ENCODE assay signal across 20 mouse cellular contexts in the genomic region with DNA sequence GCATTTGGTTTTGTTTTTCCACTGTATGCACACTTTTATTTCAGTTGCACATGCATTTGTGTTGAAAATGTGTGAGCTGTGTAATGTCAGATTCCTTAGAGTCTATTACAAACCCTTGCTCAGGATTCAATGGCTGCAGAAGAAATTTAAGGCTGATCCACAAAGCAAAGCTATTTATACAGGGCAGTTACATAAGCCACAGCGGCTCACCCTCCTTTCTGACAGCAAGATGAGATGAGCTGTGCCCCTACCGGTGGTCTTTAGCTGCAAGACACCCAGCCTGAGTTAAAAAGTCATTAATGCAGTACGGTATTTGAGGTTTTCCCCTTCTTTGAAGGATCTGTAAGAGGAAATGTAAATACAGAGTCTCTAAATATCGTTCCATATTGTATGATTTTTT. TPM values are rescaled to one million over a fixed set of nuclear protein-coding genes. Genes with fewer than 3 reads are reported as not detected.
DNase-seq lines count a peak whose midpoint lies in the region; ATAC-seq and TF ChIP-seq lines count a peak whose summit lies in the region.
"Had no signal": no experiment of that assay in that cellular context is flagged by ENCODE, and none has a peak within 500 bp of the region (broad histone marks: within the 10 kb centered on the region; RNA-seq: fewer than 3 reads in every experiment).

No protein-coding gene starts in this region.

- no peaks in the 10 kb centered on the region for H3K36me3 ChIP-seq in hindbrain, postnatal 0 days (ENCODE audit: insufficient read depth, low read length)
- H3K36me3 ChIP-seq in hindbrain, embryonic 13.5 days = no peaks in the 10 kb centered on the region
- H3K36me3 ChIP-seq in midbrain, embryonic 14.5 days (ENCODE audit: control insufficient read depth, insufficient read depth, low read length) = 0 out of 2 replicates have a peak, but pooled peaks cover 2% of the 10 kb centered on the region
- H3K36me3 ChIP-seq in midbrain, embryonic 16.5 days (ENCODE audit: control insufficient read depth, insufficient read depth, low read length) = no peaks in the 10 kb centered on the region
- H3K36me3 ChIP-seq: heart, embryonic 15.5 days; midbrain, embryonic 15.5 days had no signal

- peaks cover 6% of the 10 kb centered on the region for H3K4me1 ChIP-seq in hindbrain, postnatal 0 days (ENCODE audit: insufficient read depth, low read length)
- peaks cover 32% of the 10 kb centered on the region for H3K4me1 ChIP-seq in hindbrain, embryonic 13.5 days (replicated peaks)
- peaks cover 13% of the 10 kb centered on the region for H3K4me1 ChIP-seq in midbrain, embryonic 14.5 days (ENCODE audit: control insufficient read depth, insufficient read depth, low read length)
- H3K4me1 ChIP-seq in midbrain, embryonic 16.5 days (ENCODE audit: control insufficient read depth, insufficient read depth, low read length) = peaks cover 21% of the 10 kb centered on the region

- H3K4me2 ChIP-seq in hindbrain, postnatal 0 days (ENCODE audit: low read depth, low read length) = no peak overlapping the region
- H3K4me2 ChIP-seq in hindbrain, embryonic 13.5 days = no peak overlapping the region
- no peak overlapping the region for H3K4me2 ChIP-seq in midbrain, embryonic 14.5 days (ENCODE audit: low read length)
- H3K4me2 ChIP-seq in midbrain, embryonic 16.5 days (ENCODE audit: low read length) = no peak overlapping the region

- WGBS in hindbrain, postnatal 0 days = 53% methylated on average over 4 of the region's 4 CpGs
- 57% methylated on average over 4 of the region's 4 CpGs for WGBS in hindbrain, embryonic 13.5 days
- 59% methylated on average over 4 of the region's 4 CpGs for WGBS in midbrain, embryonic 14.5 days
- 51% methylated on average over 4 of the region's 4 CpGs for WGBS in midbrain, embryonic 16.5 days

- no peak for ATAC-seq in hindbrain, postnatal 0 days
- no peak for ATAC-seq in hindbrain, embryonic 13.5 days (ENCODE audit: low FRiP score)
- ATAC-seq in midbrain, embryonic 14.5 days (ENCODE audit: low FRiP score, low TSS enrichment) = no peak
- no peak for ATAC-seq in midbrain, embryonic 16.5 days
- ATAC-seq: forebrain, embryonic 13.5 days; lung, postnatal 0 days had no signal

- H3K27ac ChIP-seq in hindbrain, postnatal 0 days = no peak overlapping the region
- no peak overlapping the region for H3K27ac ChIP-seq in hindbrain, embryonic 13.5 days
- H3K27ac ChIP-seq in midbrain, embryonic 14.5 days (replicated peaks; ENCODE audit: low read depth, low read length) = no peak overlapping the region
- no peak overlapping the region for H3K27ac ChIP-seq in midbrain, embryonic 16.5 days (ENCODE audit: low read length)
- H3K27ac ChIP-seq: forebrain, embryonic 13.5 days had no signal

- no peaks in the 10 kb centered on the region for H3K9me3 ChIP-seq in hindbrain, postnatal 0 days (ENCODE audit: low read length)
- H3K9me3 ChIP-seq in hindbrain, embryonic 13.5 days = no peaks in the 10 kb centered on the region
- no peaks in the 10 kb centered on the region for H3K9me3 ChIP-seq in midbrain, embryonic 14.5 days (ENCODE audit: control insufficient read depth, low read length)
- no peaks in the 10 kb centered on the region for H3K9me3 ChIP-seq in midbrain, embryonic 16.5 days (replicated peaks; ENCODE audit: control insufficient read depth, low read length, poor library complexity, severe bottlenecking)
- H3K9me3 ChIP-seq: forebrain, embryonic 13.5 days; heart, embryonic 15.5 days; midbrain, embryonic 15.5 days had no signal

- TF ChIP-seq CTCF in hindbrain, postnatal 0 days (IDR thresholded peaks at IDR 0.05; ENCODE audit: low read depth) = no peak; the same call in 1 of the 2 replicates

- H3K9ac ChIP-seq in hindbrain, postnatal 0 days (replicated peaks; ENCODE audit: low read length) = no peak overlapping the region
- H3K9ac ChIP-seq in hindbrain, embryonic 13.5 days = no peak overlapping the region
- no peak overlapping the region for H3K9ac ChIP-seq in midbrain, embryonic 14.5 days (replicated peaks; ENCODE audit: low read length)
- H3K9ac ChIP-seq in midbrain, embryonic 16.5 days (ENCODE audit: low read depth, low read length) = no peak overlapping the region
- H3K9ac ChIP-seq: forebrain, embryonic 13.5 days; heart, embryonic 15.5 days had no signal

- no peak overlapping the region for H3K4me3 ChIP-seq in hindbrain, postnatal 0 days (ENCODE audit: low read length)
- H3K4me3 ChIP-seq in hindbrain, embryonic 13.5 days = no peak overlapping the region
- H3K4me3 ChIP-seq in midbrain, embryonic 14.5 days (replicated peaks; ENCODE audit: low read depth, low read length) = no peak overlapping the region
- H3K4me3 ChIP-seq in midbrain, embryonic 16.5 days (ENCODE audit: low read depth, low read length) = no peak overlapping the region
- H3K4me3 ChIP-seq: heart, adult 2 months had no signal

- H3K27me3 ChIP-seq in hindbrain, postnatal 0 days (ENCODE audit: insufficient read depth, low read length) = no peaks in the 10 kb centered on the region
- 0 out of 2 replicates have a peak, but pooled peaks cover 4% of the 10 kb centered on the region for H3K27me3 ChIP-seq in hindbrain, embryonic 13.5 days
- H3K27me3 ChIP-seq in midbrain, embryonic 14.5 days (ENCODE audit: control insufficient read depth, insufficient read depth, low read length) = no peaks in the 10 kb centered on the region
- no peaks in the 10 kb centered on the region; the same call in 1 of the 2 replicates for H3K27me3 ChIP-seq in midbrain, embryonic 16.5 days (ENCODE audit: control insufficient read depth, insufficient read depth, low read depth, low read length)
- H3K27me3 ChIP-seq: heart, embryonic 15.5 days; midbrain, embryonic 15.5 days had no signal

- DNase-seq in cerebellum, adult 9-10 months = peak; percentile 24
- DNase-seq in cerebellum, postnatal 36 days = no peak
- peak; percentile 22 for DNase-seq in hindbrain, postnatal 0 days (ENCODE audit: low spot score)
- peak; percentile 23 for DNase-seq in midbrain, embryonic 14.5 days
- peak; percentile 15 for DNase-seq in 3T3-L1 (ENCODE audit: low read depth, low spot score)
- DNase-seq in lung, postnatal 10 days = no peak
- DNase-seq: adrenal gland, postnatal 36 days; cerebellum, adult 2 months; gastrocnemius, postnatal 10 days; heart, adult 2 months; heart, postnatal 4 days; layer of hippocampus, adult 9-11 months; left cerebral cortex, postnatal 4 days; liver had no signal

RNA-seq across cellular contexts. Expression of gene Secisbp2l, which starts 1.2 kb away (rescaled TPM):
- 43.5 and 47.4 TPM in 2 replicates for total RNA-seq in hindbrain, postnatal 0 days (2014; rRNA removed)
- 26.6 and 27.8 TPM in 2 replicates for polyA plus RNA-seq in hindbrain, postnatal 0 days (2015; fragmentation: Nextera tagmentation; extraction: Ambion mirVana)
- 28.8 and 29.3 TPM in 2 replicates for polyA plus RNA-seq in hindbrain, embryonic 13.5 days (2015; fragmentation: Nextera tagmentation; extraction: Ambion mirVana)
- 38.3 and 40.2 TPM in 2 replicates for polyA plus RNA-seq in midbrain, embryonic 14.5 days (2014; fragmentation: Nextera tagmentation; extraction: Ambion mirVana)
- polyA plus RNA-seq in midbrain, embryonic 16.5 days (2015; fragmentation: Nextera tagmentation; extraction: Ambion mirVana) = 30.9 and 31.7 TPM in 2 replicates

RNA-seq across cellular contexts. Expression of gene Shc4, which starts 59.9 kb away (rescaled TPM):
- total RNA-seq in hindbrain, postnatal 0 days (2014; rRNA removed) = 9.1 and 11.1 TPM in 2 replicates
- 3.9 and 4.5 TPM in 2 replicates for polyA plus RNA-seq in hindbrain, postnatal 0 days (2015; fragmentation: Nextera tagmentation; extraction: Ambion mirVana)
- 2.8 and 3.0 TPM in 2 replicates for polyA plus RNA-seq in hindbrain, embryonic 13.5 days (2015; fragmentation: Nextera tagmentation; extraction: Ambion mirVana)
- polyA plus RNA-seq in midbrain, embryonic 14.5 days (2014; fragmentation: Nextera tagmentation; extraction: Ambion mirVana) = 2.0 and 2.2 TPM in 2 replicates
- polyA plus RNA-seq in midbrain, embryonic 16.5 days (2015; fragmentation: Nextera tagmentation; extraction: Ambion mirVana) = 2.5 and 3.0 TPM in 2 replicates

Comparison
In these comparisons a context has a peak if more than half of its experiments do, and no peak if none do; other contexts are left out.
1. DNase-seq: peak in cerebellum, adult 9-10 months (single experiment), hindbrain, postnatal 0 days (single experiment), midbrain, embryonic 14.5 days (single experiment) and 3T3-L1 (single experiment); none in cerebellum, postnatal 36 days (0 of 2) and lung, postnatal 10 days (single experiment).